Mouse (Mus musculus): Measurements from ENCODE around the gene Prickle3.
"Not testable (repeated sequence)": the region's sequence is repeated elsewhere in the genome, so short reads cannot be mapped to it uniquely, and the experiment has no call there.

DNA sequence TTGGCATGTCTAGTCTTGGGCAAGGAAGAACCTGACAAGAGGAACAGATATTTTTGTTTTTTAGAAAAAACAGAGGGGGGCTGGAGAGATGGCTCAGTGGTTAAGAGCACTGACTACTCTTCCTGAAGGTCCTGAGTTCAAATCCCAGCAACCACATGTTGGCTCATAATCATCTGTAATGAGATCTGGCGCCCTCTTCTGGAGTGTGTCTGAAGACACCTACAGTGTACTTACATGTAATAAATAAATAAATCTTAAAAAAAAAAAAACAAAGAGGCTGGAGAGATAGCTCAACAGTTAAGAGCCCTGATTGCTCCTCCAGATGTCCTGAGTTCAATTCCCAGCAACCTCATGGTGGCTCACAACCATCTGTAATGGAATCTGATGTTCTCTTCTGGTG, 59.0 kb downstream of the Prickle3 start:
- TF ChIP-seq CTCF (IDR thresholded peaks at IDR 0.05; ENCODE audit: borderline replicate concordance, extremely low read depth, insufficient read depth, insufficient read length); POLR2A (IDR thresholded peaks at IDR 0.05; ENCODE audit: borderline replicate concordance, extremely low read depth, insufficient read depth, insufficient read length, poor library complexity, severe bottlenecking): not testable (repeated sequence)

Data from brain, embryonic 14.5 days (tissue).